Mouse (Mus musculus): ENCODE data around the gene Prlr. TPM values are rescaled to one million over a fixed set of nuclear protein-coding genes. Genes with fewer than 3 reads are reported as not detected.

Gene Prlr
- total RNA-seq, 4 experiments from 2014 or later = 5.2 to 7.7 (median 6.3) TPM

- DNase-seq (ENCODE audit: low spot score) = no peak
Measured at GRCm38 (mm10) chr15:10235977-10236376, 58.9 kb downstream of the Prlr start.

DNA sequence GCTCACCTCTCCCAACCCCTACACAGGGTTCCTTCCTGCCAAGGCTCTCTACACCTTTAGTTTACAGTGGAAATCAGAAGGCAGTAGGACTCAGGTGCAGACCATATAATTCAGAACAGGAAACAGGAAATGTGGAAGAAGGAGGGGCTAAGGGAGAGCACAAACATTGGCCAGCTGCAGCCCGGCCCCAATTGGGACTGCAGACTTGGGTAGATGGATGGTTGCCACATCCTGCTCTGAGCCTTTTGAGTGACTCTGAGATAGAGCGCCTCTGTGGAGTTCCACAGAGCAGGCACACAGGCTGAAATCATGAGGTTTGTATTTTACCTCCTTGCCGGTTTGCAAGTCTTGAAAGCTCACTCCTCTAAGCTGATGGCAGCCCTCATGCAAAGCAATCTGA lies 59.8 kb downstream of the Prlr start:
- DNase-seq (ENCODE audit: low spot score) = no peak

GRCm38 (mm10) chr15:10238454-10238853 lies 61.4 kb downstream of the Prlr start:
- no peak for DNase-seq (ENCODE audit: low spot score)

DNA sequence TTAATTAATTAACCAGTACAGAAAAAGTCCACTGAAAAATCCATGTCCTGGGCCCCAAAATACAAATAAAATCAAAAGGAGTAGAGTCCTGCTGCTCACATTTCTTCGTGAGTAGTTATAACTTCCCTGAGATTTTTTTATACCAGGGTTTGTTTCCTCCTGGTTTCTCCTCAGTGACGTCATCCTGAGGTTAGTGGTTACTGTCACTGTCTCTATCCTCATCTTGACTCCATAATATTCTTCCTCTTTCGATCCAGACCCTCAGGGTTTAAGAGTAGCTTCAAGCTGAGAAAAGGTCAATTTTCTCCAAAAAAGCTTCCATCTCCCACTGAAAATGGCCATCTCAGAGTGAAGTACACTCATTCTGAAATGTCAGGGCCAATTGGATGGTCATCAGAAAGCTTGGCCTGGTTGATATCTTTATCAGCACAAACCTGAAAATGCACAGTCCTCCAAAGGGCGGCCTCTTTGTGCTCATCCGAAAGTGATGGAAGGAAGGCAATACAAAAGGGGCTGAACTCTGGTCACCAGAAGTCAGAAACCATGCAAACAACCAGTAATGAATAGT lies 63.3 kb downstream of the Prlr start:
- no peak for DNase-seq (ENCODE audit: low spot score)

GRCm38 (mm10) chr15:10242250-10242649 lies 65.2 kb downstream of the Prlr start:
- no peak for DNase-seq (ENCODE audit: low spot score)

DNA sequence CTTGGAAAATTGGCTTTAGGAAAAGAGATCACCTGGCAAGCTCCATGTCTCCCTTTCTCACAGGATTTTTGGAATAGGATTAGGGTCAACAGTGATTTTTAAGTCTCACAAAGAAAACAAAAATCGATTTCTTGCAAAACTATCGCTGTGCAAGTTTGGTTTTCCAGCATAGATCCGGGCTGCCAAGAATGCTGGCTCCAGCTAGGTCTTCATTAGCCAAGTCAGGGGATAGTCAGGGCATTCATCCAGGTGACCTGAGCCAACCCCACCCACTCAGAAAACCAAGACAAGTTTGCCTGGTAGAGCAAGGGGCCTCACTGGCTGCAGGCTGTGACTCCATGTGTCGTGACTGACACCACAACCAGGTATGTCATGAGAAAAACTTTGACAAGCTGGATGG lies 72.2 kb downstream of the Prlr start:
- no peak for DNase-seq (ENCODE audit: low spot score)

- DNase-seq (ENCODE audit: low spot score) = no peak
Measured at GRCm38 (mm10) chr15:10250784-10251183, 73.7 kb downstream of the Prlr start.

GRCm38 (mm10) chr15:10252526-10252925 lies 75.5 kb downstream of the Prlr start:
- DNase-seq (ENCODE audit: low spot score) = no peak

- no peak for DNase-seq (ENCODE audit: low spot score)
Measured at GRCm38 (mm10) chr15:10262219-10262618, 85.2 kb downstream of the Prlr start.

DNA sequence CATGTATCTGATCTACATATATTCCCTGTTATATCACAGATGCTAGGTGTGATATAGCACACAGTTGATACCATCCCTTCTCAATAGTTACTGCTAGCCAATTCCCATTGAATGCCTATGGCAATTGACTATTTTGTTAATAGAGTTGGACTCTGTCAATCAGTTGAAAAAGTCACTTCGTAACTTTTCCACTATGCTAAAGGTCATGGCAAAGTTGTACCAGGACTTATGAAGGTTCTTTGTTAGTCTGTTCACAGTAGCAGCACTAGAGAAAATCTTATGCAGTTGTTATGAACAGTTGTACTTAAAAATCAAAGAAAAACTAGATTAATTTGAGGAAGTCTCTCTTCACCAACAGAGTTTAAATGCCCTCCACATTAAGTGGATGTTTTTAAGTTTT lies 85.6 kb downstream of the Prlr start:
- no peak for DNase-seq (ENCODE audit: low spot score)

GRCm38 (mm10) chr15:10263420-10263819 lies 86.4 kb downstream of the Prlr start:
- no peak for DNase-seq (ENCODE audit: low spot score)

- no peak for DNase-seq (ENCODE audit: low spot score)
Measured at GRCm38 (mm10) chr15:10264885-10265284, 87.8 kb downstream of the Prlr start.

DNA sequence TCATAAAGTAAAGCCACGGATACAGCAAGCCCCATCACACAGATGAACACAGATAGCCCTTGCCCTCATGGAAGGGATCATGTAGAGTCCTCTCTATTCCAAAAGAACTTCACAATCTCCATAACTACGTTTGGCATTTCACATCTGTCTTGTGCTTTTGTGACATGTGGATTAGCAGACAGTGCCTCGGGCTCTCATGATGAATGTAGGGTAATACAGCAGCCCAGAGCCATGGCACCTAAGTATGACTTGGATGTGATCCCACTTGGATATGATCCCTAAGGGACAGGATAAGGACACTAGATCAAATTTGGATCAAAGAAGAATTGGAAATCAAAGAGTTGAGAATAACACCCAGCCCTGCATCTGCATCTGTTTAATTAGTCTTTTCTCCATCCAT lies 90.2 kb downstream of the Prlr start:
- no peak for DNase-seq (ENCODE audit: low spot score)

DNA sequence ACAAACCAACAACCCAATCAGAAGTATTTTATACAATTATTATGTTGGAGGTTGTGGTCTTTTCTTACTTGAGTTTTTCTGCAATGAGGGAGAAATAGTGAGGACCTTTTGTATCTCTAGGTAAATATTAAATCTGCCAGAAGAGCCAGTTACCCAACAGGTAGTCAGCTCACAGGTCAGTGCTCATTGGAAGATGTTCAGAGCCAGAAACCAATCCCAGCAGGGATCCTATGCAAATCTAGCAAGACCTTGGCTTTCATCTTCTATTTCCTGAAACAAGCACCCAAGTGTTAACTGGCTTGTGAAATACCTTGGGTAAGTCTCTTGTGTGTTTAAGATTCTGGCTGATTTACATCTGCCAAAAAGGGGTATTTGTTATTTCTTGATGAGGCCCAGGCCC lies 99.3 kb downstream of the Prlr start:
- DNase-seq (ENCODE audit: low spot score) = no peak

GRCm38 (mm10) chr15:10277461-10277860 lies 100.4 kb downstream of the Prlr start:
- no peak for DNase-seq (ENCODE audit: low spot score)

DNA sequence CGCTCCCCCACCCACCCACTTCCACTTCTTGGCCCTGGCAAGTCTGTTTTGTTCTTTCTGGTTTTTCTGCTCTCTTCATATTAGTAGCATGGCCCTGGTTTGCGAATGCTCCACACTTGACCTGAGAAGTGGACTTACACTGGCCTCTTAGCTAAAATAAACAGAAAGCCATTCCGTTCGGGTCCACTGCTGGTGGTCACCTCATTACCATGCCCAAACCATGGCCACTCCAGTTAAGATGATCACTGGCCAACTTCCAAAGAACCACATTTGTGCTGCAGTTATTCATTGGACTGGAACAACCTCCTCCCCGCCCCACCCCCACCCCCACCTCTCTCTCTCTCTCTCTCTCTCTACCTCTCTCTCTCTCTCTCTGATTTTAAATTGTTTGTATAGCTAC lies 104.5 kb downstream of the Prlr start:
- no peak for DNase-seq (ENCODE audit: low spot score)

GRCm38 (mm10) chr15:10283661-10284060 lies 106.6 kb downstream of the Prlr start:
- DNase-seq (ENCODE audit: low spot score) = no peak

GRCm38 (mm10) chr15:10296570-10296969 lies 119.5 kb downstream of the Prlr start:
- no peak for DNase-seq (ENCODE audit: low spot score)

DNA sequence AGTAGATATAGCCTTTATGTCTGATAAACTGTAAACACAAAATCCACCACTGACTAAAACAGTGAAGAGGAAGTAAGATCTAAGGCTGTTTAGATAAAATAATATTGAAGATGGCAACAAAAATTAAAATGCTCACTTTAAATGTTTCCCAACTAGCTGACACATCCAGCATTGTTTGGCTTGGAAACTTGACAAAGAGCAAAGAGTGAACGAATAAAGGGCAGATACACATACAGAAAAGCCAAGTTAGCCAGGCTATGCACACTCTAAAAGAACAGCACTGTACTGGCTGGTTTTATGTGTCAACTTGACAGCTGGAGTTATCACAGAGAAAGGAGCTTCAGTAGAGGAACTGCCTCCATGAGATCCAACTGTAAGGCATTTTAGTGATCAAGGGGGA lies 121.0 kb downstream of the Prlr start:
- no peak for DNase-seq (ENCODE audit: low spot score)

DNA sequence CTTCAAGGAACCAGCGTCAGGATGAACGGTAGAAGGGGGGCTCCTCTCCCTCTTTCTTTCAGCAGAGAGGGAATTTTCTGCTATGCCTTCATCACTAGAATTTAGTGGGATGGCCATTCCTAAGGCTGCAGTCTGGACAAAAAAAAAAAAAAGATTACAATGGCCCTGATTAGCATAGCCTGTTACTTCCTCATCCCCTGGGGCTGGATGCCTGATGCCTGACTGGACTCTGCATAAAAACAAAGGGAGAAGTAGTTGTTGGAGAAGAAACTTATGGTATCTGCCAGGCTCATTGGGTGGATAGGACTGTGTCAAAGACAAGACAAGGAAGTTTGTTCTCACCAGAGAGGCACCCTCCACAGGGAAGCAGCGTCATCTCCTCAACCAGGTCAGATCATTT lies 122.4 kb downstream of the Prlr start:
- DNase-seq (ENCODE audit: low spot score) = no peak

DNA sequence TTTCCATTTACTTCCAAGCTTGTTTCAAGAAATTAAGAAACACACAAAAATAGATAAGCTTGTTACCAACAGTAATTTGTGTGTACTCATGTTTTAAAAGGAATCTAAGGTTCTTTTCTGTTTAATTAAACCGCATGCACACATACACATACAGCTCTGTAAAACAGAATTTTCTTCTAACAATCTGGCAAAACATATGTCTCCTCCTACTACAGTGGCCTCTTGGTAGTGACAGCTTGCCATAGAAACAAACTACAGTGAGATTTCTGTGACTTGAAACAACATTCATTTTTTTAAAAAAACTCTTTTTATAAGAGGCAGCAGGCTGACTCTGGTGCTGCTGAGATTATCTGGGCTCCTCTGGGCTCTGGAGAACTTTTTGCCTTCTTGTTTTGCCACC lies 129.4 kb downstream of the Prlr start:
- no peak for DNase-seq (ENCODE audit: low spot score)

DNA sequence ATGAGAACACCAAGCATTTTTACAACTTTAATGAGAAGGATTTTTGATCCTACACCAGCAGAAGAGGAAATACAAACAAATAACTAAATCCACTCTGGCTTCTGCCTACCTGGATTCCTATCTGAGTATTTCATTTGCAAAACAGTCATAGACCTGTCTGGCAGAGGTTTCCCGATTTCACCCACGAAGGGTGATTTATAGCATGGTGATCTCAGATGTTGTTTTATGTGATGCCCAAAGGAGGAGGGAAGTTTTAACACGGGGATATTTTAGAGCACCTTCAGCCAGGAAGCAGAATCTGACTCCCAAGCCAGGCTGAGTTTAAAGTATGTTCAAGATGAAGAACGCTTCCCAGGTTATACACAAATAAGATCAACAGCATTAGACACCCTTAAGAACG lies 134.8 kb downstream of the Prlr start:
- no peak for DNase-seq (ENCODE audit: low spot score)

GRCm38 (mm10) chr15:10313522-10314455 lies 136.8 kb downstream of the Prlr start:
- peak; percentile 41 for DNase-seq (ENCODE audit: low spot score)
